Mouse (Mus musculus): ENCODE measurements around the gene Rab11a.
"Not testable (repeated sequence)": the region's sequence is repeated elsewhere in the genome, so short reads cannot be mapped to it uniquely, and the experiment has no call there.

The Rab11a gene

DNA sequence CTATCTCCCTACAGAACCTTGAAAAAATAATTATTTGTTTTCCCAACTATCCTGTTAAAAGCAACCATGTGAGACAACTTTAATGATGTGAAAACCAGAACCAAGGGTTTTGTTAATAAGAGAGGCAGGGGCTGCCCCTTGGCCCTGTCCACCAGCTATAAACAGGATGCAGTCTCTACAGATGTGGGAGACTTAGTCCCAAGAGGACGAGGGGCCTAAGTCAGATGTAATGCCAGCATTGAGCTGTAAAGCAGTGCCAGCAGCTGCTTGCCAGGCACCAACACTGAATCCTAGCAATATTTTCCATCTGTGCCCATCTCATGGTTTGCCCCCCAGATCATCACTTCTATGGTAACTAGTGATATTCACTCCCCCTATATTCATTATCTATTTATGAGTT lies 4.9 kb upstream of the Rab11a start:
- DNase-seq (ENCODE audit: low spot score): no peak

DNA sequence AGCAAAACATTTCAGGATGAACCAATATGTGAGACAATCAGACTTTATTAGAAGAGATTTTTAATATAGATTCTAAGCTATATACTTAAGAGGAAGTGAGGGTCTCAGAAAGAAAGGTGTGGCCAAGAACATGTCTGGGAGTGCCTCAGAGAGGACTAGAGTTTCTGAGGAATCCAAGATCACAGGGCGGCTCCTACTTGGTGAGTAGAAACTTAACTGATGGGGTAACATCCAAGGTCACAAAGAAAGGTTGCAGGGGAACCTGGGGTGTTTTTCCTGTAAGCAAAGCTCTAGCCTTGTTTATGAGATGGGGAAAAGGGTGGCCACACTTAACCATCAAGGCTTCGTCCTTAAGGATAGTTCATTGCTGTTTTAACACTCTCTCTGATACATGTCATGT lies 1.4 kb upstream of the Rab11a start:
- DNase-seq (ENCODE audit: low spot score): no peak

DNA sequence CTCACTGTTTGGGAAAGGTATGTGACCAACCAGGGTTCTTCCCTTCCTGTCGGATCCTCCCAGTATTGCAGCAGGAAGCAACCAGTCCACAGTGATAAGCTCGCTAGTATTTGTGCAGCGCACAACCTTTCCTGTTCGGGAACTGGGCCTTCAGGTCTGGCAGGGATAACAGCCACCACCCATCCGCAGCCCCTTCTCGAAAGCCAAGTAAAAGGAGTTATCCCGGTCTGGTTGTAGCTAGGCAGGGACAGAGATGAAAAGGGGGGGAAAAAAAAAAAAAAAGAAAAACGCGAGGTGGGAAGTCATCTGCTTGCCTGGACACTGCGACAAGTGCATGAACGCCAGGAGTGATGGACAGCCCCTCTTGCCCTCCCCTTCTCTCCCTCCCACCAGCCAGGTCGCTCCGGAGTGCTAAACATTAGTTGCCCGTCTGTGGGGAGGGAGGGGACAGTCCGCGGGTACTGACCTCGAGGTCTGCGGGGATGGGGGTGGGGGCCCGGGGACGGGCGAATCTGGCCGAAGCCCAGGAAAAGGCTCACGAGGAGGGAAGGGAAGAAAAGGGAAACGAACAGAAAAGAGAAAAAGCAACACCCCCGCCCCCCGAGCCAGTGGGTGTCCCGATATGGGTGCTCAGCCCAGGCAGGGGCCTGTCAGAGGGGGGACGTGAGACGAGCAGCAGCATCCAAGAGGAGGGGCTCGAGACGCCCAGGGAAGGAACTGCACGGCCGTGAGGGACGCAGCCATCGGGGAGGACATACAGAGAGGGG lies 736 bp downstream of the Rab11a start:
- peak; percentile 80 for DNase-seq (ENCODE audit: low spot score)

GRCm38 (mm10) chr9:64736076-64736638 lies 1.4 kb downstream of the Rab11a start:
- DNase-seq (ENCODE audit: low spot score): no peak

- DNase-seq (ENCODE audit: low spot score): not testable (repeated sequence)
Measured at GRCm38 (mm10) chr9:64734992-64735391, 2.6 kb downstream of the Rab11a start.

- peak; percentile 57 for DNase-seq (ENCODE audit: low spot score)
Measured at GRCm38 (mm10) chr9:64734166-64734565, 3.4 kb downstream of the Rab11a start.

DNA sequence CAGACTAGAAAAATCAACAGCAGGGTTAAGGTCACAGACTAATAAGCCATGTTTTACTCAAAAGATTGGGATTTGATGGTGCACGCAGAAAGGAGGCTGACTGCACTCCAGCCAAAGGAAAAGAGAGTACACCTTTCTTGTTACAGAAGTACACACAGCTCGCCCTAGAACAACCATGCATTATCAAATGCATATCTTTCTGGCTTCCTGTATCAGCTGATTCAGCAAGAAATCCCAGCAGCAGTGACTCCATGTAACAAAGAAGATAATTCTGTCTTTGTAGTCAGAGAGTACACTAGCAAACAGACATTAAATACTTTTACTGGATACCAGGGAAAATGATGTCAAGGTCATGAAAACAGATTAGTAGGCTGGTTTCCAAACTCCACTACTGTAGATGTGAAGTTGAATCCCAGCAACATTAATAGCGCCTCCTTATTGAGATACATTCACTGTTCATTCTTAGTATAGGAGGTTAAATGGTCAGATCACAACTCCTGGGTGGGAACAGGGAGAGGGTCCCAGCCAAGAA lies 6.5 kb downstream of the Rab11a start:
- no peak for DNase-seq (ENCODE audit: low spot score)

DNA sequence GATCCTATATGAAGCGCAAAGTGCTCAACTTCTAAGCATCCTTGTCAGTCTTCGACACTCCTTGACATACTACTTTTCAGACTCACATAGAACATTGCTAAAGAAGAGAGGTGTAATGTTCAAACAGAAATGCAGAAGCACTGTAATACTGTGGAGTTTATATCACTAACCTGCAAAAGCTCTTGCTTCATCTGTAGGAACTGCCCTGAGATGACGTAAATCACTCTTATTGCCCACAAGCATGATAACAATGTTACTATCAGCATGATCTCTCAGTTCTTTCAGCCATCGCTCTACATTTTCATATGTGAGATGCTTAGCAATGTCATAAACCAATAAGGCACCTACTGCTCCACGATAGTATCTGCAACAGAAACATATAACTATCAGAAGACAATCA lies 11.1 kb downstream of the Rab11a start:
- DNase-seq (ENCODE audit: low spot score): no peak

- peak; percentile 64 for DNase-seq (ENCODE audit: low spot score)
Measured at GRCm38 (mm10) chr9:64719526-64720163, 17.9 kb downstream of the Rab11a start.

- not testable (repeated sequence) for DNase-seq (ENCODE audit: low spot score)
Measured at GRCm38 (mm10) chr9:64710291-64710690, 27.3 kb downstream of the Rab11a start.

GRCm38 (mm10) chr9:64704073-64704840 lies 33.3 kb downstream of the Rab11a start:
- peak; percentile 50 for DNase-seq (ENCODE audit: low spot score)

GRCm38 (mm10) chr9:64703420-64703965 lies 34.1 kb downstream of the Rab11a start:
- peak; percentile 62 for DNase-seq (ENCODE audit: low spot score)

GRCm38 (mm10) chr9:64702937-64703336 lies 34.6 kb downstream of the Rab11a start:
- no peak for DNase-seq (ENCODE audit: low spot score)

GRCm38 (mm10) chr9:64702391-64702790 lies 35.2 kb downstream of the Rab11a start:
- no peak for DNase-seq (ENCODE audit: low spot score)

- DNase-seq (ENCODE audit: low spot score): no peak
Measured at GRCm38 (mm10) chr9:64701651-64702050, 35.9 kb downstream of the Rab11a start.

DNA sequence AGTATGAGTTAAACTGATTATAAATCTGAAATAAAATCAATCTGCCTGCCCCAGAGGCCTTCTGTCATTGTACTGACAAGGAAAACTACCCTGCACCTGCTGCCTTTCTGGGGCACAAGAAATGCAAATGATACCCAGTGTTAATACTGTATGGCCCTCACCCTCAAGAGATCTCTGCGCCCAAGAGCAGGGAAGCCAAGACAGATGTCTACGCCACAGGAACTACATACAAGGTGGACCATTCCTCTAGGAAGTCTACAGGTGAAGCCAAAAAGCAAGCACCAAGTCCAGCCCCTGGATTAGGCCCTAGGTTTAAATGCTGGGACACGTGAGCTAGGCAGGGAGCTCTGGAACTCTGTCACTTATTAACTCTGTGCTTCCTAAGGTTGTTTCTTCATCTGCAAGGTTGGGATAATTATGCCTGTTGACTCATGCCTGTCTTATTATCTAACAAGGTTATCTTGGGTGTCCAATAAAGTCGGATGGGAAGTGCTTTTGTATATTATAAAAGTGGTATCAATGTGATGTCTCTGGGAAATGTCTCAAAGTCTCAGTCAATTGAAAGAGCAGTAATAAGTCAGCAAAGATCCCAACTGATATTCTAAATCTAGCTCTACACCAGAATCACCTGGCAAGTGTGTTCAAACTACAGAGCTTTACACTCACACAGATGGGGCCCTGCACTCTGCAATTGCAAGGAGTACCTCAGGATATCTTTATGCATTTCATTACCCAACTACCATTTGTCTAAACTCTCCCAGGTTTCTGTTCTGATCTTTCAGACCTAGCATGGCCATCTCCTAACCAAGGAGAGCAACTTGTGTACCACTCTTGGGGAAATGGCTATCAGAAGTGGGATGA lies 36.9 kb downstream of the Rab11a start:
- peak; percentile 71 for DNase-seq (ENCODE audit: low spot score)

DNA sequence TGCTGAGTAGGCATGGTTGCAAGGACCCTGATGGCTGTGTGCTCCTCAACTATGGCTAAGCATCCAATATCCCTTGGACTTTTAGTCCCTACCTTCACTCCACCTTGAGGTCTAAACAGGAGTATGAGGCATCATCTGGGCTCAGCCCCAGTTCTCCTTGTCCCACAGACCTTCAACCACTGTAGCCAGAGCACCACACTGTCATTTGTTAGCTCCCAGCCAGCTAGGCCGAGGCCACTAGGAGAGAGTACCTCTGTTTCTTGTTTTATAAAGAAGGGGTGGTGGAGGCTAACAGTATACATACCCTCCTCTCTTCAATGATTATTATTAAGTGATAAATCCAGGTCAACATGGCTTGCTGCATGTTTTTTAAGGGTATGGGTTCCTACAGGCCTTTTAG lies 39.0 kb downstream of the Rab11a start:
- no peak for DNase-seq (ENCODE audit: low spot score)

GRCm38 (mm10) chr9:64697677-64698076 lies 39.9 kb downstream of the Rab11a start:
- no peak for DNase-seq (ENCODE audit: low spot score)

DNA sequence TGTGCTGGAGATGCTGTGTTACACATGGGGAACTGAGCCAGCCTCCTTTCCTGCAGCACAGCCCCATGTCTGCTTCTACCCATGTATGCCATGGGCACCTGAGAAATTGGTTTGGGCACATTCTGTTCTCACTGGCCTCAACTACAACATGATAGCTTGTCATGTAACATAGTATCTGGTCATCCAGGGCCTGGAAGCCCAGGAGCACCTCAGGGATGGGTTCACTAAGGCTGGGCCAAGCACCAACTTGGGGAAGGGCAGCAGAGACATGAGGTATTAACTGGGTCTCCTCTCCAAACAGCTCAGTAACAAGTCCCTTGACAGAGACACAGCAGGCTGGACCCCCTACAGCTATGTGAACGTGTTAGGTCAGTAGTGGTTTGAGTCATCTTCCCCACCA lies 40.6 kb downstream of the Rab11a start:
- no peak for DNase-seq (ENCODE audit: low spot score)

- no peak for DNase-seq (ENCODE audit: low spot score)
Measured at GRCm38 (mm10) chr9:64696404-64696803, 41.2 kb downstream of the Rab11a start.

- no peak for DNase-seq (ENCODE audit: low spot score)
Measured at GRCm38 (mm10) chr9:64695266-64695665, 42.3 kb downstream of the Rab11a start.
